Mouse (Mus musculus): ENCODE measurements at regions not wholly inside any gene's neighbourhood (a gene's known extent, or its start where the extent isn't known, plus 50 kb on each side); places are given as distances from the start of the nearest gene placed in this dataset.
A peak's percentile ranks its signal among the peaks of the same experiment; 100 is the strongest.

DNA sequence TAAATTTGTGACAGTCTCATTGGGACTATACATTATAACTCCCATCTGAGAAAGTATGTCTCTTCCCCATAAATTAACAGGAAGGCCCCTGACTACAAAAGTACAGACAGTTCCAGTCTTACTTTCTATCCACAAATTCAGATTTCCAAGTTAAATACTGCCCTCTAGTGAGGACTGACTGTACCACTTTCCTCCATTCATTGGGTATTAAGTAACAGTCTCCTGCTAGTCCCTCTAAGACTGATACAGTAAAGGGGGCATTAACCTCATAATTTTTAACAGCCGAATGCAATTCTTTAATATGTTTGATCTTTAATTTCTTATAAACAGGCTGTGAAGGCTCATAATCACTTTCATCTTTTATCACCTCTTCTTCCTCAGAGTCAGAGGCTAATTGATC, 131.0 kb upstream of the Adcyap1 start:
- DNase-seq (ENCODE audit: low spot score) = peak; percentile 67

DNA sequence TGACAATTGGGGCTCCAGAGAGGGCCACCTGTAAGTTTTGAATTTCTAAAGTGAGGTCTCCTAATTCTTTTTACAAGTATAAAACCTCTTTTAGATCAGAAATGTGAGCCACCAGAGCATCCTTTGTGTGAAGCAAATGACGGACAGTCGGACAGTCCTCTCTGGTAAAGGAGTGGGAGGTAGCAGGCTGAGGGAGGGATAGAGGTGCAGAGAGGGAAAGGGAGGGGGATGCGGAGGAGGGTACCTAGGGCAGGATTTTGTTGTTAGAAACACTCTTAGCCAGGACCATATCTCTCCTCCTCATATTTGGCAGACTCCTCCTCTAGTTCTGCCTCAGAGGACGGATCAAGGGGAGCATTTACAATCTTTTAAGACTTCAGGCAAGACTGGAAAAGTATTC, 130.3 kb upstream of the Adcyap1 start:
- DNase-seq (ENCODE audit: low spot score) = no peak

DNA sequence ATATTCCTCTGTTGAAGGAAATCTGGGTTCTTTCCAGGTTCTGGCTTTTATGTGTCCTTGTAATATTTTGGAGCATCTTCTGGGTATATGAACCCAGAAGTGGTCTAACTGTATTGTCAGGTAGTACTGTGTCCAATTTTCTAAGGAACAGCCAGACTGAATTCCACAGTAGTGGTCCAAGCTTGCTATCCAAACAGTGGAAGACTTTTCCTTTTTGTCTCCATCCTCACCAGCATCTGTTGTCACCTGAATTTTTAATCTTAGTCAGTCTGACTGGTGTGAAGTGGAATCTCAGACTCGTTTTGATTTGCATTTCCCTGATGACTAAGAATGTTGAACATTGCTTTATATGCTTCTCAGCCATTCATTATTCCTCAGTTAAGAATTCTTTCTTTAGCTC, 114.8 kb upstream of the Adcyap1 start:
- DNase-seq (ENCODE audit: low spot score) = no peak

DNA sequence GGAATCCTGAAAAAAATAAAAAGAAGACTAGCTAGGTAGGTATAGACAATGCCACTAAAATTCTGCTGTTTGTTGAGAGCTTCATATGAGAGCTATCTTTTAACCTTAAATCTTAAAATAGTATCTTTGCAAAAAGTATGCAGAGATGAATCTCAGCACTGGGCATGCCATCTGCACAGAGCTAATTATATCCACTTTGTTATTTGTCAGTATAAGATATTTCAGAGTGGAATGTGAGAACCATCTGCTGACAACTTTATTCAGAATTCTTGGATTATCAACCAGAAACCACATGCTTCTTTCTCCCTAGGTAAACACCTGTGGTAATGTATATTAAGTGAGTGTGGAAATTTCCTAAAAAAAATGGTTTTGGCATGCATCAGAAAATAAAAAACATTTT, 94.3 kb upstream of the Adcyap1 start:
- no peak for DNase-seq (ENCODE audit: low spot score)

DNA sequence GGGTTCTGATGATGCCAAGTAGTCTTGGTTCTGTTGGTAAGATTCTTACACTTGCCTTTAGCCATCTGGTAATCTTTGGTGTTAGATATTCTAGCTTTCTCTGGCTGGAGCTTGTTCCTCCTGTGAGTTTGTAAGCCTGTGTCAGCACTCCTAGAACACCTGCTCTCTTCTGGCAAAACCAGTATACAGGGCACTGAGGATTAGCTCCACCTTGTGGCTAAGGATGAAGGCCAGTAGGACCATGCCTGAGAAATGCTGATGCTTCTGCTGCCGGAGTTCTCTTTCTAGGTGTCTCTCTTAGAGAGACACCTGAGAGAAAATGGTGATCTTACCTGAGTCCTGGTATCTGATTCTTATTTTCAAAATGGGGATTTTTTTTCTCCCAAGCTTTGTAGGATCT, 58.8 kb upstream of the Adcyap1 start:
- DNase-seq (ENCODE audit: low spot score) = no peak

DNA sequence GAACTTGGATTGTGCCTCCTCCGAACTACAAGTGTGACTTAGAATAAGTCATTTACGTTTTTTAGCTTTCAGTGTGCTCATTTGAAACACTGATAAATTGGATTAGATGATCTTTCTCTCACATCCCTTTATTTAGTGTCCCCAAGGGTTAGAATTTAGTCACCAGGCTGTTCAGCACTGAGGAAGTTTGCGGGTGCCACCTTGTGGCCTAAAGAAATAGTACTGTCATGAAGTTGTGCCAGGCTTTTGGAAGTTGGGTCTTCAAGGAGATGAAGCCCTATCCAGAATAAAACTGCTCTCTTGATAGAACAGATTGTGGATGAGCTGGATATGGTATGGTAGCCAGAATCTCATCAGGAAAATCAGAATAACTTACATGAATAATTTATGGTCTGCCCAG, 57.7 kb upstream of the Adcyap1 start:
- peak; percentile 78 for DNase-seq (ENCODE audit: low spot score)
